Mouse (Mus musculus) liver, embryonic 14.5 days (tissue): Measurements from ENCODE around the gene Trp53tg5. TPM values are rescaled to one million over a fixed set of nuclear protein-coding genes. Genes with fewer than 3 reads are reported as not detected.

ENCODE experiments used
- ATAC-seq: fragments of 200-750 bp; cut with Nextera tagmentation; 2 replicates; pipeline ENCODE4 v1.8.0; 2017; ENCODE audit warnings: moderate number of reproducible peaks, mild to moderate bottlenecking, moderate library complexity; ENCODE audit not compliant: insufficient read depth
- DNase-seq, 3 experiments: peaks; one replicate each; pipeline ENCODE4 v3.0.0-alpha.2; 2012 to 2013; ENCODE audit warnings: low read depth in 3 of 3, low spot score in 3 of 3
- H3K27ac ChIP-seq: fragments of 300-500 bp; sonication (generic); 2 replicates; pipeline ENCODE4 v1.5.1; 2014; ENCODE audit warnings: moderate library complexity, mild to moderate bottlenecking, control low read depth, inconsistent platforms
- H3K27me3 ChIP-seq: fragments of 300-500 bp; sonication (generic); 2 replicates; pipeline ENCODE4 v1.6.1; 2014; ENCODE audit warnings: mild to moderate bottlenecking, low read length, moderate library complexity; ENCODE audit not compliant: control insufficient read depth, insufficient read depth
- H3K36me3 ChIP-seq: fragments of 300-500 bp; sonication (generic); replicated peaks from 2 replicates; pipeline ENCODE4 v1.6.1; 2014; ENCODE audit warnings: low read depth; ENCODE audit not compliant: control insufficient read depth, insufficient read depth
- H3K4me1 ChIP-seq, 2 experiments: fragments of 200-500 bp in 1 of 2; fragments of 300-500 bp in 1 of 2; sonication (generic) in 1 of 2; replicated peaks; 2 replicates each; pipeline ENCODE4 v1.6.1; 2012 to 2014; ENCODE audit warnings: antibody characterized with exemption in 1 of 2, inconsistent platforms in 1 of 2, low read length in 1 of 2; ENCODE audit not compliant: control insufficient read depth in 2 of 2, insufficient read depth in 2 of 2
- H3K4me2 ChIP-seq: fragments of 300-500 bp; sonication (generic); 2 replicates; pipeline ENCODE4 v1.6.1; 2014; ENCODE audit warnings: low read depth, mild to moderate bottlenecking, control low read depth, moderate library complexity
- H3K4me3 ChIP-seq, 2 experiments: fragments of 200-500 bp in 1 of 2; fragments of 300-500 bp in 1 of 2; sonication (generic) in 1 of 2; 2 replicates each; pipeline ENCODE4 v1.5.1; 2012 to 2014; ENCODE audit warnings: low read depth in 2 of 2, low read length in 2 of 2, mild to moderate bottlenecking in 2 of 2, control low read depth in 1 of 2, inconsistent platforms in 1 of 2, moderate library complexity in 1 of 2; ENCODE audit not compliant: insufficient read depth in 1 of 2
- H3K9ac ChIP-seq: fragments of 300-500 bp; sonication (generic); replicated peaks from 2 replicates; pipeline ENCODE4 v1.6.1; 2014; ENCODE audit warnings: mild to moderate bottlenecking, control low read depth, moderate library complexity
- H3K9me3 ChIP-seq: fragments of 300-500 bp; sonication (generic); 2 replicates; pipeline ENCODE4 v1.6.1; 2016; ENCODE audit warnings: low read length, mixed read lengths; ENCODE audit not compliant: control insufficient read depth
- CTCF ChIP-seq: IDR thresholded peaks from 2 replicates; pipeline ENCODE4 v1.5.1; 2016; ENCODE audit warnings: antibody characterized with exemption, low read depth, control low read depth
- EP300 ChIP-seq: IDR thresholded peaks from 2 replicates; pipeline ENCODE4 v1.6.1; 2016; ENCODE audit warnings: antibody characterized with exemption, low read depth
- WGBS: fragments of 180-500 bp; shearing (Covaris S2); extraction: QIAGEN DNeasy Blood & Tissue Kit; methylation state at CpG from one replicate; pipeline ENCODE4 v1.1.7; 2014; ENCODE audit not compliant: insufficient replicate concordance; 5-methylcytosine and 5-hydroxymethylcytosine counted together
- polyA plus RNA-seq, 2 experiments: library from polyadenylated mRNA; depleted of rRNA in 1 of 2; stranded (reverse) in 1 of 2; unstranded in 1 of 2; fragments of >200 nt; fragmentation: Nextera tagmentation in 1 of 2; extraction: Ambion mirVana in 1 of 2; gene quantifications; 2 replicates each; pipeline versions ENCODE4 v1.2.1 to v1.2.3; 2012 to 2014

The Trp53tg5 gene
- polyA plus RNA-seq, 2 experiments: not detected

DNA sequence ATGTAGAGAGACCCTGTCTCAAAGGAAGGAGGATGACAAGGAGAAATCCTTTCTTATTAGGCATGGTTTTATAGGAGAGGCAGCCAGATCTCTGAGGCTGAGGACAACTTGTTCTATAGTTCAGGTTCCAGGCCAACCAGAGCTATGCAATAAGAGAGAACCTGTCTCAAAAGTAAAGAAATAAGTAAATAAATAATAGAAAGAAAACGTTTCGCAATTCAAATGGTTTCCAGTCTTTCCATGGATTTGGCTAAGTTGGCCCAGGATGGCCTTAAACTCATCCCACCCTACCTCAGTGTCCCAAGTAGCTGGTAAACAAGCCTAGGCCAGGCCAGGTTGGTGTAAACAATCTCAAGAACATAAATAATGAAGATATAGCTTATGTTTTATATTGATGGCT is 28.8 kb downstream of the Trp53tg5 start:
- H3K27ac ChIP-seq: no peak overlapping the region
- no peaks in the 10 kb centered on the region for H3K36me3 ChIP-seq
- H3K4me1 ChIP-seq: peaks cover 0 to 4% of the 10 kb centered on the region in 2 experiments; a peak in 1 of 4 replicates
- no peaks in the 10 kb centered on the region for H3K9me3 ChIP-seq
- DNase-seq (no peak), ATAC-seq (no peak)
- TF ChIP-seq EP300: no peak
- TF ChIP-seq CTCF: no peak
- H3K27me3 ChIP-seq: peaks cover 31% of the 10 kb centered on the region
- no peak overlapping the region for H3K4me2 ChIP-seq
- no peak overlapping the region for H3K9ac ChIP-seq
- no peak overlapping the region for H3K4me3 ChIP-seq
- 48% methylated on average over 2 of the region's 2 CpGs for WGBS

DNA sequence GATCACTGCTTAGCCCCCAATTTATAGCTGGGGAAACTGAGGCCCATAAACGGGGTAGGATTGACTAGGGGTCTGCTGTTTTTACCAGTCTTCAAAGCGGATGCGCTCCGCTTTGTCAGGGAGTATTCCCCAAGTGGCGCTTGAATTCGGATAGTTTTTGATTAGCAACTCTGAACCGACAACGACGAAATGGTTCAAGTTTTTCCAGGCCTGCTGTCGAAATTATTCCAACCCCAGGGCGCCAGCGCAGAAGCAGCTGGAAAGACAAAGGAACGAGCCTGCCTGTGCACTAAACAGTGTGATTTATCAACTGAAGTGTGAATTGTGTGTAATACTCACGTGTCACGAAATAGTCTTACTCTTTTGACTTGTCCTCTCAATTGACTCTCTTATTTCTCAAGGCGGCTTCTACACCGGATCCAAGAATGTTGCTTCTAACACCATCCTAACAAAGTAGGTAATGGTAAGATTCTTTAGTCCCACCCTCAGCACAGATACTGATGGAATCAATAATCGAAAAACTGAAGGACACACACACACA is 30.0 kb downstream of the Trp53tg5 start, which contains the start of gene Sdc4:
Gene Sdc4, minus strand, starts transcription at position 428 of the 541 bp plus-strand sequence.
- WGBS: 9% methylated on average over 18 of the region's 18 CpGs
- H3K4me1 ChIP-seq: peaks cover 0 to 4% of the 10 kb centered on the region in 2 experiments; a peak in 1 of 4 replicates
- H3K9ac ChIP-seq: peak within 1 kb of the TSS; percentile 36
- no peak within 1 kb of the TSS for H3K27ac ChIP-seq
- H3K27me3 ChIP-seq: peaks cover 31% of the 10 kb centered on the region
- H3K4me3 ChIP-seq: peak within 1 kb of the TSS; percentile 53 to 56
- DNase-seq (no peak), ATAC-seq (no peak)
- H3K36me3 ChIP-seq: no peaks in the 10 kb centered on the region
- TF ChIP-seq CTCF (no peak), EP300 (no peak)
- H3K4me2 ChIP-seq: peak within 1 kb of the TSS; percentile 47
- no peaks in the 10 kb centered on the region for H3K9me3 ChIP-seq

DNA sequence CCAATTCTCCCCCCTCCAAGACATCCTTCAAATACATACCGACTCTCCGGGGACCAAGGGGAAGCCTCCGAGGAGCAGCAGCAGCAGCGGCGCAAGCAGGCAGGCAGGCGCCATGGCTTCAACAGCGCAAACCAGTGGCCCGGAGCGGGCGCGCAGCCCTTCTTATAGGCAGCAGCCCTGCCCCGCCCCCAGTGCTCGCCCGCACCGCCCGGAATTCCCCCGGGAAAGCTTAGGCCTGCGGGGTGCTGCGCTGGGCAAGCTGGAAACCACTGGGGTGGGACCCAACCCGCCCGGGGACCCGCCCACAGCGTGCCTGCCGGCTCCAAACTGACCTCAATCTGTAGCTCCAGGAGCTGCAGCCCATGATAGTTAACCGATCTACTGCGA is 30.5 kb downstream of the Trp53tg5 start:
- H3K27ac ChIP-seq: no peak overlapping the region
- peaks cover 0 to 4% of the 10 kb centered on the region in 2 experiments; a peak in 1 of 4 replicates for H3K4me1 ChIP-seq
- H3K27me3 ChIP-seq: peaks cover 31% of the 10 kb centered on the region
- peak; percentile 75 for ATAC-seq
- WGBS: 1% methylated on average over 23 of the region's 26 CpGs
- no peak for DNase-seq
- H3K36me3 ChIP-seq: no peaks in the 10 kb centered on the region
- TF ChIP-seq EP300: no peak
- TF ChIP-seq CTCF: no peak
- no peak overlapping the region; the same call in 1 of the 2 replicates for H3K9ac ChIP-seq
- H3K4me3 ChIP-seq: peak overlapping the region; percentile 53 to 56
- H3K9me3 ChIP-seq: no peaks in the 10 kb centered on the region
- peak overlapping the region; percentile 47 for H3K4me2 ChIP-seq

DNA sequence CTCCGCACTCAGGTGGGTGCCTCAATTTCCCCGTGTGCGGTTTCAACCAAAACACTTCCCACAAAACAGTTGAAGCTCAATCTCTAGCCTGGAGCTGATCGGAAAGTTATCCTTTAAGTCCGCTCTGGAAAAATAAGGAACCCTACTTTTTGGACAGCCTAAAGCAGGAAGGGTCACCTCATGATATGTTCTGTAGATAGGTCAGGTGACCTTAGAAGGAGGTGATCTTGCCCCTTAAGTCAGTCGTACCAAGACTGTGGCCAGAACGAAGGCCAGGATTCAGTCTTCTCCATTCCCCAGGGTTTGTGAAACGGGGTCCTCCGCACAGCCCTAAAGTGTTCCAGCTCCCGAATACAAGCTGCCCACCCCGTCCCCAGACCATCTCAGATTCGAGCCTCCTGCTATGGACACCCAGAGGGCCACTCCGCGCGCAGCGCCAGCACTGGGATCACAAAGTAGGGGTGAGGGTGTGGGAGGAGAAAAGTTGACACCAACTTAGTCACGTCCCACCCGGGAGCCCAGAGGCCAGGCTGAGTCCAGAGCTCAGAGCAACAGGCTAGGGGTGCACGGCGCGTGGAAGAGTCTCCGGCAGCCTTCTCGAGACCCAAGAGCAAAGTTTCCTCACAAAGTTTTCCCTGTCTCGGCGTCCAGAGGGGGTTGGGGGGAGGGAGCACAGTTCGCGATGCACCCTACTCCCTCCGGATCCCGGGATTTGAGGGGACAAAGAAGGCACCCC is 31.0 kb downstream of the Trp53tg5 start:
- peak overlapping the region; percentile 36 for H3K9ac ChIP-seq
- DNase-seq: no peak
- ATAC-seq: peak; percentile 24; the same call in 1 of the 2 replicates
- H3K4me3 ChIP-seq: peak overlapping the region; percentile 53 to 56
- H3K9me3 ChIP-seq: no peaks in the 10 kb centered on the region
- H3K4me2 ChIP-seq: peak overlapping the region; percentile 47
- TF ChIP-seq EP300 (no peak), CTCF (no peak)
- no peak overlapping the region for H3K27ac ChIP-seq
- H3K36me3 ChIP-seq: no peaks in the 10 kb centered on the region
- H3K4me1 ChIP-seq: peaks cover 0 to 4% of the 10 kb centered on the region in 2 experiments; a peak in 1 of 4 replicates
- 3% methylated on average over 29 of the region's 29 CpGs for WGBS
- H3K27me3 ChIP-seq: peaks cover 31% of the 10 kb centered on the region

DNA sequence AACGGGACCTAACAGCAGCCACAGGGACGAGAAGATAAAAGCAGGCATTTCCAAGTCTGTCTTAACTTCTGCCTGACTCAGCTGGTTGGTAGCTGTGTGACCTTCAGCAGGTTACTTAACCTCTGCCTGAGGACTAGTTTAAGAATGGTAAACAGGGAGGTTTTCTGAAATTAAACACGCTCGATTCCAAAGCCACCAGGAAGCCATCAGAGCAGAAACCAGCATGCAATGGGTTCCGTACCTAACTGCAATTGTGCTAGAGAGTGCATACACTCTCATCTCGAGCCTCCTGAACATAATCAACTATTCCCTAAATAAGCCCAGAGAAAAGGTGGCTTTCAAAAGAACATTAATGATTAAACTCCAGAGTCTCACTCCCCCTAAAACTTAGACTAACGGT is 31.8 kb downstream of the Trp53tg5 start:
- H3K27me3 ChIP-seq: peaks cover 31% of the 10 kb centered on the region
- ATAC-seq: no peak

More for the DNA sequence above, 31.8 kb downstream of the Trp53tg5 start:
- Histone ChIP-seq H3K4me2 (peak overlapping the region; percentile 47), H3K4me1 (peaks cover 0 to 4% of the 10 kb centered on the region in 2 experiments; a peak in 1 of 4 replicates), H3K9me3 (no peaks in the 10 kb centered on the region), H3K4me3 (peak overlapping the region; percentile 53 to 56), H3K27ac (no peak overlapping the region), H3K9ac (no peak overlapping the region), H3K36me3 (no peaks in the 10 kb centered on the region)
- DNase-seq: no peak
- TF ChIP-seq CTCF (no peak), EP300 (no peak)
- 24% methylated on average over 7 of the region's 7 CpGs for WGBS
